In genomic region chr9:86449581-86449980, GRCm38 (mm10) we compare ENCODE assay signal across 8 mouse cellular contexts. TPM values are rescaled to one million over a fixed set of nuclear protein-coding genes. Genes with fewer than 3 reads are reported as not detected.
DNase-seq lines count a peak whose midpoint lies in the region; ATAC-seq and TF ChIP-seq lines count a peak whose summit lies in the region.

No protein-coding gene starts in this region.

- TF ChIP-seq CTCF in heart, postnatal 0 days (IDR thresholded peaks at IDR 0.05; ENCODE audit: low read depth): peak; percentile 90
- TF ChIP-seq CTCF in lung, postnatal 0 days (IDR thresholded peaks at IDR 0.05): peak; percentile 96

- H3K9me3 ChIP-seq in forebrain, embryonic 12.5 days: peaks cover 2% of the 10 kb centered on the region; the same call in 1 of the 2 replicates
- H3K9me3 ChIP-seq in heart, postnatal 0 days (replicated peaks; ENCODE audit: control insufficient read depth, low read length): 0 out of 2 replicates have a peak, but pooled peaks cover 5% of the 10 kb centered on the region
- no peaks in the 10 kb centered on the region for H3K9me3 ChIP-seq in lung, postnatal 0 days (ENCODE audit: low read length)

- peaks cover 11% of the 10 kb centered on the region; the same call in 1 of the 2 replicates for H3K4me1 ChIP-seq in forebrain, embryonic 12.5 days
- H3K4me1 ChIP-seq in heart, postnatal 0 days (ENCODE audit: control insufficient read depth, insufficient read depth): no peaks in the 10 kb centered on the region
- no peaks in the 10 kb centered on the region for H3K4me1 ChIP-seq in lung, postnatal 0 days (ENCODE audit: insufficient read depth, low read depth, low read length)

- H3K36me3 ChIP-seq in forebrain, embryonic 12.5 days (replicated peaks): no peaks in the 10 kb centered on the region
- H3K36me3 ChIP-seq in heart, postnatal 0 days (replicated peaks; ENCODE audit: control insufficient read depth, insufficient read depth, low read length): no peaks in the 10 kb centered on the region
- no peaks in the 10 kb centered on the region for H3K36me3 ChIP-seq in lung, postnatal 0 days (ENCODE audit: insufficient read depth, low read length)

- peak; percentile 63 for ATAC-seq in forebrain, embryonic 12.5 days (ENCODE audit: low FRiP score)
- ATAC-seq in heart, postnatal 0 days (ENCODE audit: insufficient read depth, low read depth): no peak
- peak; percentile 58 for ATAC-seq in lung, postnatal 0 days

- H3K27me3 ChIP-seq in forebrain, embryonic 12.5 days: peaks cover 10% of the 10 kb centered on the region
- H3K27me3 ChIP-seq in heart, postnatal 0 days (ENCODE audit: control insufficient read depth, insufficient read depth, low read length): no peaks in the 10 kb centered on the region
- H3K27me3 ChIP-seq in lung, postnatal 0 days (replicated peaks; ENCODE audit: insufficient read depth, low read length): no peaks in the 10 kb centered on the region

- no peak overlapping the region for H3K4me3 ChIP-seq in forebrain, embryonic 12.5 days (replicated peaks)
- no peak overlapping the region for H3K4me3 ChIP-seq in heart, postnatal 0 days (ENCODE audit: low read depth, low read length)
- no peak overlapping the region for H3K4me3 ChIP-seq in lung, postnatal 0 days (ENCODE audit: low read depth, low read length)

- H3K4me2 ChIP-seq in forebrain, embryonic 12.5 days: no peak overlapping the region
- H3K4me2 ChIP-seq in heart, postnatal 0 days (ENCODE audit: low read depth, low read length): no peak overlapping the region
- no peak overlapping the region for H3K4me2 ChIP-seq in lung, postnatal 0 days (replicated peaks; ENCODE audit: low read depth, low read length)

- peak; percentile 67 for DNase-seq in ES-CJ7 (ENCODE audit: low read depth, low spot score)
- peak; percentile 54 for DNase-seq in c-Kit-positive CD71-positive TER-119-positive erythroid progenitor cells, embryonic 14.5 days (ENCODE audit: low spot score)
- DNase-seq in heart, postnatal 0 days (ENCODE audit: low spot score): peak; percentile 40
- peak; percentile 73 to 89 for DNase-seq in kidney, postnatal 36 days
- peak; percentile 69 for DNase-seq in lung, postnatal 0 days (ENCODE audit: low spot score)
- peak; percentile 75 for DNase-seq in ovary, postnatal 14 days (ENCODE audit: low spot score)
- peak; percentile 73 for DNase-seq in thymus, postnatal 14 days

- no peak overlapping the region for H3K27ac ChIP-seq in forebrain, embryonic 12.5 days
- H3K27ac ChIP-seq in heart, postnatal 0 days (ENCODE audit: low read depth): no peak overlapping the region
- H3K27ac ChIP-seq in lung, postnatal 0 days (ENCODE audit: low read length): no peak overlapping the region

- no peak for TF ChIP-seq EP300 in heart, postnatal 0 days (IDR thresholded peaks at IDR 0.05; ENCODE audit: low read depth)
- no peak for TF ChIP-seq EP300 in lung, postnatal 0 days (IDR thresholded peaks at IDR 0.05)

- WGBS in forebrain, embryonic 12.5 days: 5% methylated on average over 11 of the region's 11 CpGs
- WGBS in heart, postnatal 0 days: 5% methylated on average over 11 of the region's 11 CpGs
- 2% methylated on average over 11 of the region's 11 CpGs for WGBS in lung, postnatal 0 days

- H3K9ac ChIP-seq in forebrain, embryonic 12.5 days: no peak overlapping the region
- no peak overlapping the region for H3K9ac ChIP-seq in heart, postnatal 0 days (replicated peaks; ENCODE audit: low read depth, low read length)
- no peak overlapping the region for H3K9ac ChIP-seq in lung, postnatal 0 days (replicated peaks; ENCODE audit: low read depth)

RNA-seq across cellular contexts. Expression of gene Ube2cbp, which starts 15.2 kb away (rescaled TPM):
- 6.2 and 6.9 TPM in 2 replicates for polyA plus RNA-seq in forebrain, embryonic 12.5 days (2016; fragmentation: Nextera tagmentation; extraction: Ambion mirVana)
- 1.7 and 5.7 TPM in 2 replicates for total RNA-seq in heart, postnatal 0 days (2014; rRNA removed; ENCODE audit: low replicate concordance)
- 2.2 and 2.6 TPM in 2 replicates for polyA plus RNA-seq in heart, postnatal 0 days (2015; fragmentation: Nextera tagmentation; extraction: Ambion mirVana)
- 0.58 and 1.4 TPM in 2 replicates for polyA plus RNA-seq in lung, postnatal 0 days (2015; fragmentation: Nextera tagmentation; extraction: Ambion mirVana)

RNA-seq across cellular contexts. Expression of gene Dop1a, which starts 17.4 kb away (rescaled TPM):
- polyA plus RNA-seq in forebrain, embryonic 12.5 days (2016; fragmentation: Nextera tagmentation; extraction: Ambion mirVana): 21.2 and 21.7 TPM in 2 replicates
- 21.3 and 23.1 TPM in 2 replicates for total RNA-seq in heart, postnatal 0 days (2014; rRNA removed; ENCODE audit: low replicate concordance)
- polyA plus RNA-seq in heart, postnatal 0 days (2015; fragmentation: Nextera tagmentation; extraction: Ambion mirVana): 7.1 and 8.2 TPM in 2 replicates
- 12.5 and 14.2 TPM in 2 replicates for polyA plus RNA-seq in lung, postnatal 0 days (2015; fragmentation: Nextera tagmentation; extraction: Ambion mirVana)
